Mouse (Mus musculus) left cerebral cortex, adult 9 months (tissue): ENCODE data around the gene Phospho1.
"Not testable (repeated sequence)": the region's sequence is repeated elsewhere in the genome, so short reads cannot be mapped to it uniquely, and the experiment has no call there.

ENCODE experiments used
- DNase-seq, 2 experiments: peaks; one replicate each; pipeline ENCODE4 v3.0.0; 2022; ENCODE audit warnings: low spot score in 2 of 2

The Phospho1 gene

DNA sequence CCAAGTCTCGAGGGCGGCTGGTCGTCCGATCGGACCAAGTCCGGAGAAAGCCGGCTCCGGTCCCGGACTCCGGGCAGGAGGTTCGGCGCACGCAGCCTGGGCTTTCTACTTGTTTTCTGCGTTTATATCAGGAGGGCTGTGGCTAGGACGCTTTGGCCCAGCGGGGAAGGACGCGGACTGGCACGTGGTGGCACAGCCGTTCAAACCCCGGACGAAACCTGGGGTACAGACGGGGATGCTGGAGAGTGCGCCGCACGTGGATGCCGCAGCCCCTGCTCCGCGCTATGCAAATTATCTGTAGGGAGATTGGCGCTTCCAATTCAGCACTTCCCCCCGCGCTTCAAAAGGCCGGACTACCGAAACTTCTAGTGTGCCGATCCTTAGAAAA, 35.2 kb downstream of the Phospho1 start:
- DNase-seq: no peak

DNA sequence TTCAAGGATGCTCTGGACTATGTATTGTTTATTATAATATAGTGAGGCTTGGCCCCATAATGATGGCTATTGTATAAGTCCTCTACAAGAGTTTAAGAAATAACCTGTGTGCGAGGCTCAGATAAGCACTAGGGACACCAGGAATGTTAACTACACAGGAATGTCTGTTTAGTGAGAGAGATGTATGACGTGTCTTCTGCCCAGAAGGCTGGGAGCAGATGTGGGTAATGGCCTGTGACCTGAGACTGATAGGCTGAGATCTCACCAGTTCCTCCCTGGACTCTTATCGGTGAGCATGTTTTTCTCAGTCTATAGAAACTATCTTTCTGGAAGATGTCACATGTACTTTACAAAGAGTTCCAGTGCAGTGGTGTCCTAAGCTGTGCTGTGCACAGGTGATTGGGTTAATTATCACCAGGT, 35.8 kb downstream of the Phospho1 start:
- no peak for DNase-seq

DNA sequence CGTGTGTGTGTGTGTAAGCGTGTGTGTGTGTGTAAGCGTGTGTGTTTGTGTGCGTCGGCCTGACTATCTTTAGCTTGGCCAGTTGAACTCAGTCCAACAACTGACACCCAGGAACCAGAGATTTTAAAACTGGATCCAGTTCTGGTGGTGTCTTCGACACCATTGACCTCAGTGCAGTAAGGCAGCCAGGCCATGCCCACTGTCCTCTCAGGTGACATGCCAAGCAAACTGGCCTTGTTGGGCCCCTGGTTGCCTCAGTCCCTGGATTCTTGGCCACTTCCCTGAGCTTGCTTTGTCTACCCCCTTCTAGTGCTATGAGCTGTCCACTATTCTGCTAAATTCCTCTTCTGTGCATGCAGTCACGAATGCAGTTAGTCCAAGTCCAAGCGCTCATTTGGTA, 37.1 kb downstream of the Phospho1 start:
- DNase-seq: no peak

DNA sequence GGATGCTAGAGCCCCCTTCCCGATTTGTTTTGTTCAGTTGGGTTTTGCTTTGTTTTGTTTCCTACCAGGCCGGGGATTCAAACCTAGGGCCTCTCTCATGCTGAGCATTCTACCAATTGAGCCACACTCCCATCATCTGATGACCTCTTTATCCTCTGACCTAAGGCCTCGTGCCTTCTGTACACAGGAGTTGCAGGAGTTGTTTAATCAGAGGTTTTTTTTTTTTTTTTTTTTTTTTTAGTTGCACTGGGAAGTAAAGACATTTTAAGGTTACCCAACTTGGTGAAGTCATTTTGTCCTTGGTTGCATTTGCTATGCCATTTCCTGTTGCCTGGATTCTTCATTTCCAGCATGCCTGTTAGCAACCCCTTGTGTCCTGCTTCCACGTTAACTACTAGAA, 45.1 kb downstream of the Phospho1 start:
- no peak for DNase-seq

DNA sequence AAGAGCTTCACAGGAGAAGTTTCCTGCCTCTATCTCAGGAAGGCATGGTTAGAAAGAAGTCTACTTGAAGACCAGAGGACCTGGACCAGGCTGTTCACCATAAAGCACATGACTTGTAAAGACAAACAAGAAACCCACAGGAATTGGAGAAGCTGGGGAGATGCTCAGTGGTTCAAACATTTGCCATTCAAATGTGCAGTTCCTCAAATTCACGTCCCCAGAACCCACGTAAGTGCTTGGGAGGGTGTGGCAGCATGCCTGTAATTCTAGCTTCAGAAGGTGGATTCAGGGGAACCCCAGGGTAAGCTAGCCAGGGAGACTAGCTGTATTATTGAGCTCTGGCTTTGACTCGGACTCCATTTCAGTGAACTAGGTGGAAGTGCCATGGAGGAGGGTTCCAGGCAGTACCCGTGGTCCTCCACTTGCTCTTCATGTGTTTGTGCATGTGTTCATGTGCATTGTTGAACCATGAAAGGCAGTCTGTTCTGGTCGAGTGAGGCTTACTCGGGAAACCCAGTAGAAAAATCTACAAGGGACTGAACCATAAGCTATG, 45.7 kb downstream of the Phospho1 start:
- DNase-seq: no peak

DNA sequence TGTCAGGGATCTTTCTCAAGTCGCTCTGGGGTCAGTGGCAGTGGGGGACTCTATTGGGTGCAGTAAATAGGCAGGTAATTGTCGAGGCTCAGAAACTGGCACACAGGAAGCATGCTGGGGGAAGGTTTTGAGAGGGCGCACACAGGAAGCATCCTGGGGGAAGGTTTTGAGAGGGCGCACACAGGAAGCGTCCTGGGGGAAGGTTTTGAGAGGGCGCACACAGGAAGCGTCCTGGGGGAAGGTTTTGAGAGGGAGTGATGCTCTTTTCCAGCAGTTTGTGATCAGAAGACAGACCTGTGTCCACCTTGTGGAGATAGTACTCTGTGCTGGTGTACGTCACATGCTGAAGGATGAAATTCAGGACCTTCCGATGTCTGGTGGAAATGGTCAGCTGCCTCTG, 51.5 kb downstream of the Phospho1 start:
- DNase-seq: no peak

DNA sequence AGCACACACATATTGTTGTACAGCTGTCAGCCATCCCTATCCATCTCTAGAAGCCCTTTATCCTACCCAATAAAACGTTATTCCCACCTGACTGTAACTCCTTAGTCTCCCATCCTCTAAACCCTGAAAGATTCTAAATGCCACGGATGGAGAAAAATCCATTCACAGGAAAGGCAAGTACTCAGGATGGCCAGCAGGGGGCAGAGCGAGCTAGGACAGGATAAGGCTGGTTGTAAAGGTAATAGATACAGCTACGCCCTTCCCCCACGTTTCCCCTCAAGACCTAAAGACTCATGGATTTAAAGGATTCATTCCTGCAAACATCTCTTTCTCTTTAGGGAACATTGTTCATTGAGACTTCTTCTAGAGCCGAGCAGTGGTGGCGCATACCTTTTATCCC, 52.0 kb downstream of the Phospho1 start:
- peak in 1 of 2 experiments; percentile 29 for DNase-seq

DNA sequence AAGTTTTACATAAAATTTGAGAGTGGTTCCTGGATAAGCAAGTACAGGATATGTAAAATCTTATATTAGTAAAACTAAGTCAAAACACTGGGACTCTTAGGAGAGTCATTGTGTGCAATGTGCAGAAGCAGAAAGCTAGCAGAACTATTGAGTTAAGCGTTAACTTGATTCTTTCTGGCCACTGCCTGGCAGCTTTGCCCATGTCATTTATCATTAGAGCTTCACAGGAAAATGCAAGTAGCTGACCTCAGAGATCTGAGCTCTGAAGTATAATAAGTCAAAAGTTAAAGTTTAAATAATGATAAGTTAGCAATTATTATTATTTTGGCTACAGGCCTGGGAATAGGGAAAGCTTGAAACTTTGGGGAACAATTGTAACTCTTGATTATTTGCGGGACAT, 55.6 kb downstream of the Phospho1 start:
- DNase-seq: not testable (repeated sequence)
